Mouse (Mus musculus) midbrain, embryonic 10.5 days (tissue): ENCODE data around the gene Ankrd11. TPM values are rescaled to one million over a fixed set of nuclear protein-coding genes. Genes with fewer than 3 reads are reported as not detected.

Experiments
- DNase-seq: peaks from one replicate; pipeline ENCODE4 v3.0.0-alpha.2; 2017; ENCODE audit warnings: low spot score
- H3K27ac ChIP-seq: fragments of 300-500 bp; sonication (generic); replicated peaks from 2 replicates; pipeline ENCODE4 v1.5.1; 2016; ENCODE audit warnings: mild to moderate bottlenecking
- H3K27me3 ChIP-seq: fragments of 300-500 bp; sonication (generic); 2 replicates; pipeline ENCODE4 v1.6.1; 2016; ENCODE audit warnings: low read depth, mild to moderate bottlenecking; ENCODE audit not compliant: poor library complexity, severe bottlenecking
- H3K36me3 ChIP-seq: fragments of 300-500 bp; sonication (generic); 2 replicates; pipeline ENCODE4 v1.6.1; 2016; ENCODE audit warnings: mild to moderate bottlenecking, moderate library complexity
- H3K4me1 ChIP-seq: fragments of 300-500 bp; sonication (generic); 2 replicates; pipeline ENCODE4 v1.6.1; 2016
- H3K4me3 ChIP-seq: fragments of 300-500 bp; sonication (generic); 2 replicates; pipeline ENCODE4 v1.5.1; 2016; ENCODE audit warnings: mild to moderate bottlenecking, moderate library complexity
- H3K9me3 ChIP-seq: fragments of 300-500 bp; sonication (generic); replicated peaks from 2 replicates; pipeline ENCODE4 v1.6.1; 2016; ENCODE audit warnings: mild to moderate bottlenecking
- WGBS: fragments of 180-500 bp; shearing (Covaris S2); methylation state at CpG from one replicate; pipeline ENCODE4 v1.1.7; 2016; 5-methylcytosine and 5-hydroxymethylcytosine counted together
- polyA plus RNA-seq: library from polyadenylated mRNA; unstranded; fragments of >200 nt; fragmentation: Nextera tagmentation; extraction: Ambion mirVana; gene quantifications from 2 replicates; pipeline ENCODE4 v1.2.1, GENCODE M21; 2016

The Ankrd11 gene
- polyA plus RNA-seq, 1 experiment from 2014 or later = 29.5 TPM

DNA sequence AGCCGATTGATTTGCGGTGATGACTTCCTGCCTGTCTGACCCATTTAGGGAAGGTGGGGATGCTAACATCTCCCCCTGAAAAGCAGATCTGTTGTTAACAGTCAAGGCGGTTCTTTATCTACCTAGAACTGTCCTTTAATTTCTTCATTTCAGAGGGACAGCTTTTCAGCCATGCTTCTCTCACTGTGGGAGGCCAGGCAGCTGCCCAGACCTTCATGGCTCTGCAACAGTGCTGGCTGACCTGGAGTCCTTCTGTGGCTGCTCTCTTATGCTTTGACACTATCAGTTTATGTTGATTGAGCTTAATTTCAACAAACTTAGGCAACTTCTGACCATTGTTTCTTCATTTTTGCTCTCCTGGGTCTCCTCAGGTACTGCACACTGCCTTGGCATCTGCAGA lies 161.8 kb downstream of the Ankrd11 start:
- no peak overlapping the region for H3K27ac ChIP-seq
- no peaks in the 10 kb centered on the region for H3K9me3 ChIP-seq
- H3K27me3 ChIP-seq = no peaks in the 10 kb centered on the region
- H3K36me3 ChIP-seq = peaks cover 41% of the 10 kb centered on the region
- no peak overlapping the region for H3K4me3 ChIP-seq
- 61% methylated on average over 3 of the region's 3 CpGs for WGBS
- peaks cover 12% of the 10 kb centered on the region for H3K4me1 ChIP-seq
- DNase-seq = no peak

DNA sequence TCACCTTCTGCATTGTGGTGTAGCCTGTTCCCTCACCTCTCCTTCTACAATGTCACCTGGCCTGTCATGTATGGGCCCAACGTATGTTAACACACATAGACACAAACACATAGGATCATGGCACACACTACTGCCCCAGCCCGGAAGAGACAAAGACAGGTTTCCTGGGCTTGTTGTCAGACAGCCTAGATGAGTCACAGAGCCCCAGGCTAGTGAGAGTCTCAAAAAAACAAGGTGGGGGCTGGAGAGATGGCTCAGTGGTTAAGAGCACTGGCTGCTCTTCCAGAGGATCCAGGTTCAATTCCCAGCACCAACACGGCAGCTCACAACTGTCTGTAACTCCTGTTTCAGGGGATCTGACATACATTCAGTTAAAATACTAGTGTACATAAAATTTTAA lies 163.8 kb downstream of the Ankrd11 start:
- H3K36me3 ChIP-seq = peaks cover 20% of the 10 kb centered on the region
- H3K9me3 ChIP-seq = no peaks in the 10 kb centered on the region
- peaks cover 12% of the 10 kb centered on the region for H3K4me1 ChIP-seq
- no peak overlapping the region for H3K4me3 ChIP-seq
- DNase-seq = no peak
- H3K27me3 ChIP-seq = no peaks in the 10 kb centered on the region
- WGBS = 91% methylated on average over 3 of the region's 3 CpGs
- H3K27ac ChIP-seq = no peak overlapping the region

- H3K36me3 ChIP-seq = no peaks in the 10 kb centered on the region
- H3K9me3 ChIP-seq = no peaks in the 10 kb centered on the region
- no peak for DNase-seq
- H3K4me1 ChIP-seq = peaks cover 12% of the 10 kb centered on the region
- no peak overlapping the region for H3K4me3 ChIP-seq
- H3K27ac ChIP-seq = no peak overlapping the region
- peaks cover 4% of the 10 kb centered on the region for H3K27me3 ChIP-seq
- 73% methylated on average over 5 of the region's 5 CpGs for WGBS
These were observed 166.9 kb downstream of the Ankrd11 start for GRCm38 (mm10) chr8:122875186-122875585.

GRCm38 (mm10) chr8:122873171-122873570 lies 168.9 kb downstream of the Ankrd11 start:
- no peak overlapping the region for H3K4me3 ChIP-seq
- no peak overlapping the region for H3K27ac ChIP-seq
- 63% methylated on average over 6 of the region's 6 CpGs for WGBS
- no peak for DNase-seq
- peaks cover 9% of the 10 kb centered on the region for H3K4me1 ChIP-seq
- H3K9me3 ChIP-seq = no peaks in the 10 kb centered on the region
- no peaks in the 10 kb centered on the region for H3K36me3 ChIP-seq
- peaks cover 14% of the 10 kb centered on the region for H3K27me3 ChIP-seq

DNA sequence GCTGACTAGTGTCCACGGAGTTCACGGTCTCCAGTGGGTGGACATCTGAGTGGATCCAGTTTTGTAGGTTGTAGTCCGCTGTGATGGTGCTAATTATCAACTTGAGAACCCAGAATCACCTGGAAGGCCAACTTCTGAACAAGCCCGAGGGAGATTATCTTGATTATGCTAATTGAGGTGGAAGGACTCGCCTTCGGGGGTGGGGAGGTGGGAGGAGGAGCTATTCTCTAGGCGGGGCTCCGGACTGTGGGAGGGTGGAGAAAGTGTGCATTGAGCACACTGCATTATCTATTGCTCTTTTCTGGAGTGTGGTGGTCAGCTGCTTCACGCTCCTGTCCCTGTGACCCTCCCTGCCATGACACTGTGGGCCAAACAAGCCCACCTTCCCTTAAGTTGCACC lies 170.4 kb downstream of the Ankrd11 start:
- no peak overlapping the region for H3K4me3 ChIP-seq

GRCm38 (mm10) chr8:122870377-122870863 lies 171.7 kb downstream of the Ankrd11 start:
- Histone ChIP-seq H3K27me3 (peaks cover 17% of the 10 kb centered on the region), H3K4me3 (peak overlapping the region; percentile 39), H3K27ac (peak overlapping the region; percentile 14; the same call in 1 of the 2 replicates), H3K9me3 (peaks cover 8% of the 10 kb centered on the region), H3K36me3 (no peaks in the 10 kb centered on the region), H3K4me1 (peaks cover 9% of the 10 kb centered on the region)
- 13% methylated on average over 31 of the region's 31 CpGs for WGBS
- DNase-seq = peak; percentile 38

More for the DNA sequence above, 170.4 kb downstream of the Ankrd11 start:
- whole genome bisulfite sequencing = 58% methylated on average over 9 of the region's 9 CpGs
- H3K27me3 ChIP-seq = peaks cover 14% of the 10 kb centered on the region
- no peaks in the 10 kb centered on the region for H3K9me3 ChIP-seq
- no peak overlapping the region for H3K27ac ChIP-seq
- peaks cover 9% of the 10 kb centered on the region for H3K4me1 ChIP-seq
- H3K36me3 ChIP-seq = no peaks in the 10 kb centered on the region
- no peak for DNase-seq

DNA sequence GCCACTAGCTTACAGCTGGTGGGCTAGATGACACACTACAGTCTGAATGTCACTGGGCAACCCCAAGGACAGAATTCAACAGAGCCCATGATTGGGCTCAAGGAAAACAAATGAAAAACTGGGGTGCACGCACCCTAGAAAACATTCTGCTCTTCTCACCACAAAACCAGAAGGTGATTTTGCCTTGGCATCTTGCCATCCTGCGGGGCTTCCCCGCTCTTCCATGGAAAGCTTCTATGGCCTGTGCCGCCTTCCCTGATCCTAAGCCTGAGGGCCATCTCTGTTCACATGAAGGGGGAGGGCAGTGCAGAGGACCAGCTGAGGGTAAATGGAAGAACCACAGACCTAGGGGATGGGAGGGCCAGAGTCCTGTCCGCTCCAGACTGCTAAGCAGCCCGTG lies 174.1 kb downstream of the Ankrd11 start:
- no peak overlapping the region for H3K27ac ChIP-seq
- no peak overlapping the region for H3K4me3 ChIP-seq
- H3K9me3 ChIP-seq = peaks cover 23% of the 10 kb centered on the region
- DNase-seq = no peak
- WGBS = 86% methylated on average over 6 of the region's 6 CpGs
- peaks cover 20% of the 10 kb centered on the region for H3K4me1 ChIP-seq
- H3K27me3 ChIP-seq = peaks cover 18% of the 10 kb centered on the region
- no peaks in the 10 kb centered on the region for H3K36me3 ChIP-seq

GRCm38 (mm10) chr8:122866231-122866630 lies 175.8 kb downstream of the Ankrd11 start:
- no peak overlapping the region for H3K27ac ChIP-seq
- peaks cover 23% of the 10 kb centered on the region for H3K9me3 ChIP-seq
- H3K4me3 ChIP-seq = no peak overlapping the region
- H3K27me3 ChIP-seq = peaks cover 18% of the 10 kb centered on the region
- no peaks in the 10 kb centered on the region for H3K36me3 ChIP-seq
- 82% methylated on average over 8 of the region's 8 CpGs for WGBS
- no peak for DNase-seq
- peaks cover 20% of the 10 kb centered on the region for H3K4me1 ChIP-seq

DNA sequence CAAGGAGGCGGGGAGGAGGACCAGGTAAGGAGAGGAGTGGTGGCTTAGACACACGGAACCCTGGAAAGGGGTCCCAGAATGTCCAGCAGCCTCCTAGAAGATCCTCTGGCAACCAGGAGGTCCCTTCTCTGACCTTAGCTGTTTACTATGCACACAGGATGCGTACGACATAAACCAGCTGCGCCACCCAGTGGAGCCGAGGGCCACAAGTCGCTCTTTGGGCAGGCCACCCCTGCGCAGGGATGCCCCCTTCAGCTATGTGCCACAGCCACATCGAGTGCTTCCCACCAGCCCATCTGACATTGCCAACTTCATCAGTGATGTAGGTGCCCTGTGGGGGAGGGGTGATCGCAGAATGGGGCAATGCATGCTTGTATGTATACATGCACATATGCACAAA lies 176.6 kb downstream of the Ankrd11 start:
- WGBS = 58% methylated on average over 10 of the region's 10 CpGs
- peaks cover 23% of the 10 kb centered on the region for H3K9me3 ChIP-seq
- no peaks in the 10 kb centered on the region for H3K36me3 ChIP-seq
- H3K4me1 ChIP-seq = peaks cover 17% of the 10 kb centered on the region
- H3K4me3 ChIP-seq = peak overlapping the region; percentile 43
- no peak overlapping the region for H3K27ac ChIP-seq
- DNase-seq = peak; percentile 36
- peaks cover 17% of the 10 kb centered on the region for H3K27me3 ChIP-seq

- peaks cover 23% of the 10 kb centered on the region for H3K9me3 ChIP-seq
- peak overlapping the region; percentile 43 for H3K4me3 ChIP-seq
- no peaks in the 10 kb centered on the region for H3K36me3 ChIP-seq
- H3K27me3 ChIP-seq = peaks cover 10% of the 10 kb centered on the region
- no peak overlapping the region for H3K27ac ChIP-seq
- H3K4me1 ChIP-seq = peaks cover 11% of the 10 kb centered on the region
- 56% methylated on average over 26 of the region's 26 CpGs for WGBS
- no peak for DNase-seq
These were observed 177.4 kb downstream of the Ankrd11 start for GRCm38 (mm10) chr8:122864719-122865129.

DNA sequence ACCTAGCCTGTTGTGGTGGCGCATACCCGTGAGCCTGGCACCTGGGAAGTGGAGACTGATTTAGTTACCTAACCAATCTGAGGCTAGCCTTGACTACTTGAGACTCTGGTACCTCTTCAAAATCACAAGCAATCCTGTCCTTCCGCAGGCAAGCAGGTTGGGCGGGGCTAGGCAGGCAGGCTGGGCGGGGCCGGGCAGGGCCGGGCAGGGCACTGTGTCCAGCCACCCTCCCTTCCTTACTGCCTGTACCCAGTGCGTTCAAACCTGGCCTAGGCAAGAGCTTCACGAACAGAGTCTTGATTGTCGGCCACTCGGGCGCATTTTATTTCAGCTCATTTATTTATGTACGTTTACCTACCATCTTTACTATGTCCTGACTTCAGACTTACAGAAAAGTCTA lies 182.2 kb downstream of the Ankrd11 start:
- H3K4me1 ChIP-seq = peaks cover 7% of the 10 kb centered on the region
- no peak for DNase-seq
- WGBS = 67% methylated on average over 13 of the region's 13 CpGs
- H3K9me3 ChIP-seq = peaks cover 9% of the 10 kb centered on the region
- no peaks in the 10 kb centered on the region for H3K36me3 ChIP-seq
- no peak overlapping the region for H3K4me3 ChIP-seq
- H3K27ac ChIP-seq = no peak overlapping the region
- H3K27me3 ChIP-seq = no peaks in the 10 kb centered on the region; the same call in 1 of the 2 replicates

DNA sequence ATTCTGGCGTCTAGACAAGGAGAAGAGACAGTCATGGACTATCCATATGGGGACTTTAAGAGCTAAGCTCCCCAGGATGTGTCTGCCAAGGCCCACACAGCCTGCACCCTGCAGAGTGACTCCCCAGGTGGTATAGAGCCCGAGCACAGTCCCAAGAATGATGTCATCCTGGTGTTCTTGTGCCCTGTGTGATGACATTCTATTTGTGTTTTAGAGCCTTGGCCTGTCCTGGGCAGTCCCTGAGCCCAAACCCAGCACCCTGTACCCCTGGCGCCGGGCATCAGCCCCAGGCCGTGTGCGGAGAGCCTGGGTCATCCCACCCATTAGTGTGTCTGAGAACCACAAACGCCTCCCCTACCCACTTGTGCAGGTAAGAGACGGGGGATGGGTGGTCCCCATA lies 185.8 kb downstream of the Ankrd11 start:
- Histone ChIP-seq H3K27ac (no peak overlapping the region), H3K4me3 (no peak overlapping the region), H3K36me3 (no peaks in the 10 kb centered on the region), H3K9me3 (no peaks in the 10 kb centered on the region), H3K27me3 (peaks cover 8% of the 10 kb centered on the region), H3K4me1 (peaks cover 26% of the 10 kb centered on the region)
- DNase-seq = no peak
- 85% methylated on average over 8 of the region's 8 CpGs for WGBS

- H3K27ac ChIP-seq = no peak overlapping the region
- H3K9me3 ChIP-seq = no peaks in the 10 kb centered on the region
- 85% methylated on average over 4 of the region's 4 CpGs for WGBS
- peaks cover 30% of the 10 kb centered on the region for H3K4me1 ChIP-seq
- H3K36me3 ChIP-seq = no peaks in the 10 kb centered on the region
- peaks cover 14% of the 10 kb centered on the region; the same call in 1 of the 2 replicates for H3K27me3 ChIP-seq
- H3K4me3 ChIP-seq = no peak overlapping the region
- no peak for DNase-seq
These were observed 187.0 kb downstream of the Ankrd11 start for GRCm38 (mm10) chr8:122855123-122855522.

DNA sequence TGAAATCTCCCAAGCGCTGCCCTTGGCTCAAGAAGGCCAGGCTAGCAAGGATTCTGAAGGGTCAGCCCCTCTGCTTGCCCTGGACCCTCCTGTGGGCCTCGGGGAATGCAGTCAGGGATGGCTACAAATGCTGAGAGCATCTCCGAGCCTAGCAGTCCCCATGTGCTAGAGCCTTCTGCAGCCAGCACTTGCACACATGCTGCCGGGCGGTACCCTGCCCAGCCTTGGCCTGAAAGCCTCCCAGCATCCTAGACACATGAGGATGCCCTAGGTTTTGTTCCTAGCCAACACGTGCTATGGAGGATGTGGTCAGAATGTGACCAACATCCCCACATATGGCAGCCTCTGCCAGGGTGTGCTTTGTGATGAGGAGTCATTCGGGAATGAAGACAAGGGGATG lies 187.7 kb downstream of the Ankrd11 start:
- Histone ChIP-seq H3K4me3 (no peak overlapping the region), H3K4me1 (peaks cover 37% of the 10 kb centered on the region), H3K27me3 (peaks cover 20% of the 10 kb centered on the region), H3K36me3 (no peaks in the 10 kb centered on the region), H3K27ac (peak overlapping the region; percentile 70; the same call in 1 of the 2 replicates), H3K9me3 (no peaks in the 10 kb centered on the region)
- 80% methylated on average over 7 of the region's 7 CpGs for WGBS
- DNase-seq = no peak
